Mouse (Mus musculus) lung, embryonic 15.5 days (tissue): ENCODE results near the gene Phgdh. TPM values are rescaled to one million over a fixed set of nuclear protein-coding genes. Genes with fewer than 3 reads are reported as not detected.

Experiments used
- ATAC-seq: fragments of 200-750 bp; cut with Nextera tagmentation; 2 replicates; pipeline ENCODE4 v1.8.0; 2017; ENCODE audit warnings: moderate number of reproducible peaks, borderline replicate concordance; ENCODE audit not compliant: low FRiP score, low TSS enrichment; ENCODE audit errors: extremely low read depth
- H3K27ac ChIP-seq: fragments of 300-500 bp; sonication (generic); 2 replicates; pipeline ENCODE4 v1.5.1; 2015; ENCODE audit warnings: moderate library complexity, mild to moderate bottlenecking, inconsistent platforms
- H3K27me3 ChIP-seq: fragments of 300-500 bp; sonication (generic); 2 replicates; pipeline ENCODE4 v1.6.1; 2015; ENCODE audit warnings: inconsistent platforms
- H3K36me3 ChIP-seq: fragments of 300-500 bp; sonication (generic); 2 replicates; pipeline ENCODE4 v1.6.1; 2015; ENCODE audit warnings: inconsistent platforms
- H3K4me1 ChIP-seq: fragments of 300-500 bp; sonication (generic); 2 replicates; pipeline ENCODE4 v1.6.1; 2015; ENCODE audit warnings: inconsistent platforms
- H3K4me2 ChIP-seq: fragments of 300-500 bp; sonication (generic); 2 replicates; pipeline ENCODE4 v1.6.1; 2015; ENCODE audit warnings: inconsistent platforms, mild to moderate bottlenecking, moderate library complexity
- H3K4me3 ChIP-seq: fragments of 300-500 bp; sonication (generic); 2 replicates; pipeline ENCODE4 v1.5.1; 2015; ENCODE audit warnings: mild to moderate bottlenecking, inconsistent platforms
- H3K9ac ChIP-seq: fragments of 300-500 bp; sonication (generic); 2 replicates; pipeline ENCODE4 v1.6.1; 2015; ENCODE audit warnings: inconsistent platforms
- H3K9me3 ChIP-seq: fragments of 300-500 bp; sonication (generic); 2 replicates; pipeline ENCODE4 v1.6.1; 2016; ENCODE audit warnings: inconsistent platforms
- WGBS: fragments of 180-500 bp; shearing (Covaris S2); methylation state at CpG from one replicate; pipeline ENCODE4 v1.1.7; 2015; 5-methylcytosine and 5-hydroxymethylcytosine counted together
- polyA plus RNA-seq: library from polyadenylated mRNA; unstranded; fragments of >200 nt; fragmentation: Nextera tagmentation; extraction: Ambion mirVana; gene quantifications from 2 replicates; pipeline ENCODE4 v1.2.1, GENCODE M21; 2015

Phgdh gene
- polyA plus RNA-seq, 1 experiment from 2014 or later: 209 TPM

GRCm38 (mm10) chr3:98340818-98341594 is 1.2 kb upstream of the Phgdh start:
- no peaks in the 10 kb centered on the region for H3K27me3 ChIP-seq
- no peaks in the 10 kb centered on the region for H3K36me3 ChIP-seq
- H3K4me1 ChIP-seq: peaks cover 23% of the 10 kb centered on the region
- no peak for ATAC-seq
- no peaks in the 10 kb centered on the region for H3K9me3 ChIP-seq
- H3K27ac ChIP-seq: no peak overlapping the region
- H3K9ac ChIP-seq: no peak overlapping the region
- 71% methylated on average over 17 of the region's 17 CpGs for WGBS
- no peak overlapping the region for H3K4me2 ChIP-seq
- no peak overlapping the region for H3K4me3 ChIP-seq

- H3K27ac ChIP-seq: peak overlapping the region; percentile 74
Observed at GRCm38 (mm10) chr3:98339097-98339705, 589 bp downstream of the Phgdh start.

GRCm38 (mm10) chr3:98338584-98339041 is 1.2 kb downstream of the Phgdh start:
- H3K4me1 ChIP-seq: peaks cover 24% of the 10 kb centered on the region
- H3K36me3 ChIP-seq: 0 out of 2 replicates have a peak, but pooled peaks cover 3% of the 10 kb centered on the region
- peak; percentile 49; the same call in 1 of the 2 replicates for ATAC-seq
- H3K27me3 ChIP-seq: no peaks in the 10 kb centered on the region
- peak overlapping the region; percentile 78 for H3K4me2 ChIP-seq
- WGBS: 6% methylated on average over 15 of the region's 15 CpGs
- H3K4me3 ChIP-seq: peak overlapping the region; percentile 48
- peak overlapping the region; percentile 37 for H3K9ac ChIP-seq
- H3K9me3 ChIP-seq: no peaks in the 10 kb centered on the region
- H3K27ac ChIP-seq: peak overlapping the region; percentile 74

More at GRCm38 (mm10) chr3:98339097-98339705, 589 bp downstream of the Phgdh start:
- Histone ChIP-seq H3K4me2 (peak overlapping the region; percentile 78), H3K27me3 (no peaks in the 10 kb centered on the region), H3K4me1 (peaks cover 24% of the 10 kb centered on the region), H3K36me3 (0 out of 2 replicates have a peak, but pooled peaks cover under 1% of the 10 kb centered on the region), H3K9ac (peak overlapping the region; percentile 37), H3K4me3 (peak overlapping the region; percentile 48), H3K9me3 (no peaks in the 10 kb centered on the region)
- WGBS: 4% methylated on average over 45 of the region's 46 CpGs
- peak; percentile 56; the same call in 1 of the 2 replicates for ATAC-seq

DNA sequence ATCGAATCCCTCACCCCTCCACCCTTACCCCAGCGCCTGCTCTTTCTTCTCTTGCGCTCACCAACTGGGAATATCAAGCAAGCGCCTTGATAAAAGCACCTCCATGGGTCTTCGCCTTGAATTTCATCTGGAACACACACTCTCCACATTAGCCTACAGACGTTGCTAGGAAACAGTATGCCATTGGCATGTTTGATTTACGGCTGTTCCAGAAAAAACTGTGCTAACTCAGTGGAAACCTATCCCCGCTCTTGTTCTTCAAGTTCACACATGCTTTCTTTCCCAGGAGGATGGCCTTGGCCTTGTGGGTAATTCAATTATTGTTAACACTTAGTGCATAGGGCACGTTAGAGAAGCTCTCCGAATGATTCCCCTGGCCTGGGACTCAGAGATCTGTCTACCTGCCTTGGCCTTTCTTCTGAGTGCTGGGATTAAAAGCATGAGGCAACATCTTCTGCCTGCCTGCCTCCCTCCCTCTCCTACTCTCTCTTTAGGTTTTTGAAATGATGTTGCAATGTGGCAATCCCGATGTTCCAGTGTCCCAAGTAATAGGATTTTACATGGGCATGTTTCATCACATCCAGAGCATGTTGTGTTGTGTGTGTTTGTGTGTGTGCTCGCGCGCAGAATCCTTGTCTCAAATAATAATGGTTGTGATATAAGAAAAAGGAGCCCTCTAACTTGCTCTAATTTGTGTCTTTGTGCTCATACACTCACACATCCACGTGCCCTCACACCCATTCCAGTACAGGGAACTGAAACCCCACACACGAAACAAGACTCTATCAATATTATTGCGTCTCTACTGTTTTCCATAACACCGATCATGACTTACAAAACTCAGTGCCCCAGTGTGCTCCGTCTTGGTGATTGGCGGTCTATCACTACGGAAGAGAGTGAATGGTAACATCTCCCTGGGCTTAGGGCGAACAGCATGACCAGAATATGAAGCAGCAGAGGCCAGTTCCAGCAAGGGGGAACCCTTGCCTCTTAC is 2.8 kb downstream of the Phgdh start:
- Histone ChIP-seq H3K4me2 (peak overlapping the region; percentile 78; the same call in 1 of the 2 replicates), H3K4me3 (no peak overlapping the region), H3K9ac (no peak overlapping the region), H3K4me1 (peaks cover 24% of the 10 kb centered on the region), H3K27ac (peak overlapping the region; percentile 24; the same call in 1 of the 2 replicates), H3K36me3 (peaks cover 3% of the 10 kb centered on the region; the same call in 1 of the 2 replicates), H3K27me3 (no peaks in the 10 kb centered on the region), H3K9me3 (no peaks in the 10 kb centered on the region)
- ATAC-seq: no peak
- 73% methylated on average over 22 of the region's 22 CpGs for WGBS

- Histone ChIP-seq H3K27ac (no peak overlapping the region), H3K4me3 (no peak overlapping the region), H3K36me3 (peaks cover 10% of the 10 kb centered on the region; the same call in 1 of the 2 replicates), H3K9me3 (no peaks in the 10 kb centered on the region), H3K4me1 (peaks cover 24% of the 10 kb centered on the region), H3K4me2 (no peak overlapping the region), H3K9ac (no peak overlapping the region), H3K27me3 (no peaks in the 10 kb centered on the region)
- 79% methylated on average over 7 of the region's 7 CpGs for WGBS
- no peak for ATAC-seq
Observed at GRCm38 (mm10) chr3:98335886-98336285, 3.9 kb downstream of the Phgdh start.

GRCm38 (mm10) chr3:98335331-98335730 is 4.5 kb downstream of the Phgdh start:
- no peak overlapping the region for H3K4me2 ChIP-seq
- no peaks in the 10 kb centered on the region for H3K9me3 ChIP-seq
- no peaks in the 10 kb centered on the region for H3K27me3 ChIP-seq
- H3K27ac ChIP-seq: no peak overlapping the region
- ATAC-seq: no peak
- H3K36me3 ChIP-seq: peaks cover 10% of the 10 kb centered on the region; the same call in 1 of the 2 replicates
- H3K9ac ChIP-seq: no peak overlapping the region
- H3K4me3 ChIP-seq: no peak overlapping the region
- peaks cover 24% of the 10 kb centered on the region for H3K4me1 ChIP-seq

DNA sequence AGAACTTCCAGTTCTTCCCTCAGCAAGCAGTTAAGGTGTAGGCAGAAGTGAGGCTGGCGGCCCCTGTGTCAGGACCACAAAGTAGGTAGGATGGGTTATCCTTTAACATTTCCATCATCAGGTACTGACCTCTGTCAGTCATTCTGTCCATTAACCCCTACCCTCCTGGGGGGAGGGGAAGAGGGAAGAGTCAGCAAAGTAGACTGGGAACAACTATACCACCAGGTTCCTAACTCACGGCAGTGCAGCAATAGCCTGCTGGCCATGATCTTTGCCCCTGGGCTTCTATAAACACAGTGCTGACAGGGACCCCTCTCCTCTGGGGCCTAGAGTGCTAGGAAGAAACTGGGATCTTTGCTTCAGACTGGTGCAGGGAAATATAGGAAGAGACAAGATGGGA is 5.8 kb downstream of the Phgdh start:
- Histone ChIP-seq H3K9me3 (no peaks in the 10 kb centered on the region), H3K36me3 (peaks cover 10% of the 10 kb centered on the region; the same call in 1 of the 2 replicates), H3K4me3 (no peak overlapping the region), H3K4me1 (peaks cover 24% of the 10 kb centered on the region), H3K4me2 (no peak overlapping the region), H3K27me3 (no peaks in the 10 kb centered on the region), H3K9ac (no peak overlapping the region), H3K27ac (no peak overlapping the region)
- WGBS: 73% methylated on average over 2 of the region's 2 CpGs
- no peak for ATAC-seq

- Histone ChIP-seq H3K9me3 (no peaks in the 10 kb centered on the region), H3K36me3 (peaks cover 17% of the 10 kb centered on the region; the same call in 1 of the 2 replicates)
- no peak for ATAC-seq
Observed at GRCm38 (mm10) chr3:98324235-98324634, 15.6 kb downstream of the Phgdh start.

GRCm38 (mm10) chr3:98322209-98322608 is 17.6 kb downstream of the Phgdh start:
- WGBS: 92% methylated on average over 5 of the region's 5 CpGs
- Histone ChIP-seq H3K36me3 (peaks cover 13% of the 10 kb centered on the region; the same call in 1 of the 2 replicates), H3K9me3 (no peaks in the 10 kb centered on the region), H3K9ac (no peak overlapping the region), H3K4me3 (no peak overlapping the region), H3K4me1 (peaks cover 10% of the 10 kb centered on the region), H3K27me3 (no peaks in the 10 kb centered on the region), H3K27ac (no peak overlapping the region), H3K4me2 (no peak overlapping the region)
- no peak for ATAC-seq

More at GRCm38 (mm10) chr3:98324235-98324634, 15.6 kb downstream of the Phgdh start:
- H3K27me3 ChIP-seq: no peaks in the 10 kb centered on the region
- 50% methylated on average over 9 of the region's 9 CpGs for WGBS
- H3K4me1 ChIP-seq: no peaks in the 10 kb centered on the region
- H3K27ac ChIP-seq: no peak overlapping the region
- no peak overlapping the region for H3K4me2 ChIP-seq
- H3K9ac ChIP-seq: no peak overlapping the region
- no peak overlapping the region for H3K4me3 ChIP-seq

DNA sequence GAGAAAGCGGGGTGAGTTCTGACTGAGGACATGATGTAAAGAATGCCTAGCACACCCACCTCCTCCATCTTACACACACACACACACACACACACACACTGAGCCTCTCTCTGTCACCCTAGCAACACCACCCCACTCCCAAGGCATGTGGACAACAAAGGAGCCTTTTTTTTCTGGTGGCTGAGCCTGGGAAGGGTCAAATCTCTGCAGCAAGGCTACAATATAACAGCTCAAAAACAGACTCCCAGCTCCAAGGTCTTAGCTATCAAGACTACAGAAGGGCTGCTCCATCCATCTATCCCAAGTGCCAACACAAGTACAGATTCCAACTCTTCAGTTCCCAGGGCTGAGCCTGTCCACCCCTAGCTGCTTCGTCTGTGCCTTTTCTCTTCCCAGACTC is 20.6 kb downstream of the Phgdh start:
- no peak for ATAC-seq
- H3K36me3 ChIP-seq: peaks cover 14% of the 10 kb centered on the region
- no peaks in the 10 kb centered on the region for H3K27me3 ChIP-seq
- H3K4me1 ChIP-seq: peaks cover 13% of the 10 kb centered on the region
- H3K9ac ChIP-seq: no peak overlapping the region
- H3K4me3 ChIP-seq: no peak overlapping the region
- no peaks in the 10 kb centered on the region for H3K9me3 ChIP-seq
- H3K27ac ChIP-seq: no peak overlapping the region
- WGBS: 65% methylated on average over 2 of the region's 2 CpGs
- H3K4me2 ChIP-seq: no peak overlapping the region

- WGBS: 33% methylated on average over 3 of the region's 3 CpGs
- no peak overlapping the region for H3K9ac ChIP-seq
- peak overlapping the region; percentile 37 for H3K27ac ChIP-seq
- no peak overlapping the region for H3K4me2 ChIP-seq
- no peaks in the 10 kb centered on the region for H3K27me3 ChIP-seq
- H3K4me1 ChIP-seq: peaks cover 13% of the 10 kb centered on the region
- peaks cover 14% of the 10 kb centered on the region for H3K36me3 ChIP-seq
- H3K9me3 ChIP-seq: no peaks in the 10 kb centered on the region
- H3K4me3 ChIP-seq: no peak overlapping the region
- ATAC-seq: no peak
Observed at GRCm38 (mm10) chr3:98317143-98317542, 22.6 kb downstream of the Phgdh start.
